Mouse (Mus musculus) gastrocnemius, postnatal 10 days (tissue): ENCODE results near the gene Zscan2. TPM values are rescaled to one million over a fixed set of nuclear protein-coding genes. Genes with fewer than 3 reads are reported as not detected.

ENCODE experiments used
- total RNA-seq, 2 experiments: library from RNA; stranded (reverse); gene quantifications; 2 replicates each; pipeline ENCODE4 v1.2.3; 2021

Zscan2 gene
- total RNA-seq, 2 experiments from 2014 or later = 2.3 to 2.5 TPM

Other genes with a start within 250 kb of the Zscan2 start
- gene Crtc3, start 172.0 kb upstream of the Zscan2 start, total RNA-seq = 10 to 100 TPM; 16.7 to 25.1 TPM
- 10 to 100 TPM; 38.7 to 60.1 TPM for gene Iqgap1, start 34.9 kb upstream of the Zscan2 start, total RNA-seq
- 1 to 10 TPM; 5.4 to 6.8 TPM for gene Wdr73, start 40.3 kb downstream of the Zscan2 start, total RNA-seq
- gene Nmb, start 44.2 kb downstream of the Zscan2 start, total RNA-seq = 1 to 10 TPM; 2.1 to 2.4 TPM
- gene Sec11a, start 86.9 kb downstream of the Zscan2 start, total RNA-seq = 10 to 100 TPM; 50.6 to 55.3 TPM
- 10 to 100 TPM; 14.8 to 18.2 TPM for gene Zfp592, start 132.8 kb downstream of the Zscan2 start, total RNA-seq
- gene Alpk3, start 196.7 kb downstream of the Zscan2 start, total RNA-seq = 100 to 1,000 TPM; 104 to 110 TPM